Mouse (Mus musculus) urinary bladder, adult 2 months (tissue): Measurements from ENCODE around the gene Ceacam20. TPM values are rescaled to one million over a fixed set of nuclear protein-coding genes. Genes with fewer than 3 reads are reported as not detected.
"Not testable (repeated sequence)": the region's sequence is repeated elsewhere in the genome, so short reads cannot be mapped to it uniquely, and the experiment has no call there.

Experiments used
- DNase-seq: peaks from one replicate; pipeline ENCODE4 v3.0.0; 2022; ENCODE audit warnings: low spot score
- polyA plus RNA-seq: library from polyadenylated mRNA; depleted of rRNA; stranded (reverse); fragments of >200 nt; gene quantifications from 2 replicates; pipeline ENCODE4 v1.2.3, GENCODE M21; 2012; rRNA removed

Gene Ceacam20
- not detected in 2 replicates for polyA plus RNA-seq

DNA sequence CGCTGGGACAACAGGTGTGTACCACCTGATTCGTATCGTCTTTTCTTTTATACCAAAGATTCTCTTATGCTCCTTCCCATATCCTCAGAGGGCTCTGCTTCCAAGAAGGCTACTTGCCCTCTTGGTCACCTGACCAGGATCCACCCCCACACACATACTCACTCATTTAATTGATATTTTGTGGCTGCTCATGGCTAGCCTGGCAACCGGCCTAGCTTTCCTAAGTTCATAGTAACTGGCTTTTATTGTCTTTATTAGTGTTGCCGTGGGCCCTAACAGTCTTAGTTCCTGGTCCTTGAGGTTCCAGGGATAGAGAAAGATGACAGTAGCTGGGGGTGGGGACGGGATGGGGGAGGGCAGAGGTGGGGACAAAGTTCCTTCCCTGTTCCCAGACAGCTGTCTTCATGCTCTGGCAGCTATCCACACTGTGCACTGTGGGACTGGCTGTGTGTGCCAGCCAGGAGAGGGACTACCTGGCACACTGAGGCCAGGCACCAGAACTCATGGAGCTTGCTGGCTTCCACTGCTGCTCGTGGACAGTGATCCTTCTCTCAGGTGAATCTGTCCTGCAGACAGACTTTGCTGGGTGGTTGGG is at the start of gene Ceacam20:
Gene Ceacam20, plus strand, starts transcription at position 428 of the 595 bp plus-strand sequence.
- no peak for DNase-seq

DNA sequence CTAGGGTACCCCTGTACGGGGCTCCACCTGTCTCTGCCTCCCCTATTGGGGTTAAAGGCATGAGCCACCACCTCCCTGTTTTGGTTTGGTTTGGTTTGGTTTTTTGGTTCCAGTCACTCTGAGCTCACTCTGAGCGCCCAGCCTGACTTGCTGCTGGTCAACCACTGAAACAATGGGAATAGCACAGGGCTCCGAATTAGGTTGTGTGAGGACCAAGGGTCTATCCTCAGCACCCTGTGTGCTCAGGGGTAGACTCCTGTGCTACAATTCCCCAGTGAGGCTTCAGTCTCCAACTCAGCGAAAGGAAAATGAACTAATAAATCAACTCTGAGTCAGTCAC is 45.1 kb upstream of the Ceacam20 start:
- DNase-seq: no peak

GRCm38 (mm10) chr7:19920506-19921261 is 44.5 kb upstream of the Ceacam20 start, which contains the start of gene Pvr:
Pvr (minus strand) TSS chr7:19921160.
- DNase-seq: peak; percentile 69

DNA sequence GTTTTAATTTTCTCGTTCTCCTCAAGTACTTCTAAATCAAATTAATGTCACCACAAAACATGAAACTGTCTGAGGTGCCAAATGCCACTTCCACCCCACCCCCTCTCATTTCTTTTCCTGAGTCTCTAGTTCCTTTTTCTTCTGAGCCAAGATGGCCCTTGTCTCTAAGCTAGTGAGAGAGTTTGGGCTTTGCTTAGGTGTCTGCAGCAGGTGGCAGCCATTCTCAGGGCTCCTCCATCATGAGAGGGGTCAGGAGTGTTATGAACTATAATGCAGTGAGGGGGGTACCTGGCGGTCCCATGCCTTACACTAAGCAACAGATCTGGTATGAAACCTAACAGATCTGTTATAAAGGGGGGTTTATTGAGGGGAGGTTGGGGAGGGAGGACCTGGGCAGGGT is 41.9 kb upstream of the Ceacam20 start:
- DNase-seq: no peak

DNA sequence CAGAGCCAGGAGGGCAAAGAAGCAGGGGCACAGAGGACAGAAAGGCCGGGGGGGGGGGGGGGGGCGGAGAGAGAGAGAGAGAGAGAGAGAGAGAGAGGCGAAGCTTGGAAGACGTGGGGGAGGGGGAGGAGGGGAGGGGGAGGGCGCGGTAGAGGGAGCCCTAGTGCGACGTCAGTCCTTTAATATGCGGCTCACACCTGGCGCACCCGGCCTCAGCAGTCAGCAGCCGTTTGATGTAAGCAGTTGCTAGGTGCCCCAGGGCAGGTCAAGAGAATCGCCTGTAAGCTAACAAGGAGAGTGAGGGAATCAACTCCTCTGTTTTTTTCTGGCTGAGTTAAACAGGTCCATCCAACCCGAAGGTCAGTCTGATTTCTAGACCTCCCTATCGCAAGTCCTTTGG is 41.4 kb upstream of the Ceacam20 start:
- no peak for DNase-seq

- no peak for DNase-seq
These were observed 39.8 kb upstream of the Ceacam20 start for GRCm38 (mm10) chr7:19925376-19925775.

DNA sequence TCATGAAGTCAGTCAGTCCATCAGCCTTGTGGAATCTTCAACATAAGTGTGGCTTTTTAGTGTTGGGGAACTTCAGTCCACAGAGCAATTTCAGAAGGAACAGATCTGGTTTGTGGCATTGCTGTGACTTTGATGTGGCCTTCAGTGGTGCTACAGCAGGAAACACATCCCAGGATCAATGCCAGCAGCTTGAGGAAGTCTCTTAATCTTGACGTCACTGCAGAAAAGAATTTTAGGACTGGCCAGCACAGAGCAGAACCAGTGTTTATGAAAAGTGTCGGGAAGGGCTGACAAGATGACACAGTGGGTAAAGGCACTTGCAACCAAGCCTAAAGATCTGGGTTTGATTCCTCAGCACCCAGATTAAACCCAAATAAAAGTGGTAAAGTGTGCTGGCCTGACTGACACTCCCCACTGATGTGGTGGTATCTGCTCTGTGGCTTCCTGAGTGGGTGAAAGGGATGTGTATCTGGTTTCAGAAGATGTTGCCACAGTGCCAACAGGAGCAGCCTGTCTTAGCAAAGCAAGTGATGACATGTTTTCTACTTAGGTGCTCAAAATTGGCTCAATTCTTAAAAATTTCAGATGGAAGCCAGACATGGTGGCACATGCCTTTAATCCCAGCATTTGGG is 38.2 kb upstream of the Ceacam20 start:
- DNase-seq: no peak

DNA sequence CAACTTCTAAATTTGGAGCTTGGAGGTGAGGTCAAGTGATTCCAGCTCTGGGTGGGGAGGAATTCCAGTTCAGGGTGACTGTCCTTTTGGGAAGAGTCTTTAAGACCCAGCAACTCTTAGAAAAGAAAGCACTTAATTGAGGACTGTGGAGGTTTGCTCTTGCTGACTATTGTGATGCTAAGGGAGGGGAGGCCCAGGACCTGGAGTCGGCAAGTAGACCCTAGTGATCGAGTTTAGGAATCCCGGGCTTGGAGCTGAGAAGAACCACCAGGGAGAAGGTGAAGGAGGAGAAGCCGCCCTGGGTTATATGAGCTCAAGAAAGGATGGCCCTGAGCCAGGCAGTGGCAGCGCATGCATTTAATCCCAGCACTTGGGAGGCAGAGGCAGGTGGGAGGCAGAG is 36.7 kb upstream of the Ceacam20 start:
- no peak for DNase-seq

GRCm38 (mm10) chr7:19930481-19930880 is 34.7 kb upstream of the Ceacam20 start:
- not testable (repeated sequence) for DNase-seq

- no peak for DNase-seq
These were observed 32.9 kb upstream of the Ceacam20 start for GRCm38 (mm10) chr7:19932133-19932876.

DNA sequence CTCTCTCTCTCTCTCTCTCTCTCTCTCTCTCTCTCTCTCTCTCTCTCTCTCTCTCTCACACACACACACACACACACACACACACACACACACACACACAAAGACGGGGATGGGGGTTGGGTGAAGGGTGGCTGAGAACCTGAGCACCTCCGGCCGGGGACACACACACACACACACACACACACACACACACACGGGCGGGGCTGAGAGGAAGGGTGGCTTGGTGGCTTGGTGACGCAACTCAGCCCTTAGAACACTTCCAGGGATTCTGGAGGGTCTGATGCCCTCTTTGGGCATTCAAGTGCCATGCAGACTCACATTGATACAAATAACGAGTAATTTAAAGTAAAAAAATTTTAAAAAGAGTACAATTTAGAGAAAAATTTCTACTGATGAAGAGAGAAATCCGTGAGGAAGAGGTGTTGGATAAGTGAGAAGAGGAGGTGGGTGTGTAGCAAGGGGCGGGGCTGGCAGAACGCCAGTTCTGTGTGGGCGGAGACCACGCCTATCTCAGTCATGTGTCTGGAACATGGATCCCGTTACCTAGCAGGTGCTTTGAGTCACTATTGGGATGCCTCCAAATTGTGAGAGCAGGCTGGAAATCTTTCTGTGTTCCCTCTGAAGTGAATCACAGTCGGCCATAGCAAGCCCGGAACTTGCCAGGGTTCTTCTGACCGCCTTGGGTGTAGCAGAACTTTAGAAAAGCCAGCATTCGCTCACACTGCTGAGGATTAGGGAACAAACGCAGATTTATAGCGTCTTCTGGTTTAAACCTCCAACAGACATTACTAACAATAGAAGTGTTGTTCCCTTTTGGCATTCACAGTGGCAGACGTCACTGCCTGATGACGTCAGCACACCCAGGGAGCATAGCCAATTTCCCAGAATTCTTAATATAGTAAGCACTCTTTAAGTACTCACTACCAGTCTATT is 32.1 kb upstream of the Ceacam20 start:
- no peak for DNase-seq

DNA sequence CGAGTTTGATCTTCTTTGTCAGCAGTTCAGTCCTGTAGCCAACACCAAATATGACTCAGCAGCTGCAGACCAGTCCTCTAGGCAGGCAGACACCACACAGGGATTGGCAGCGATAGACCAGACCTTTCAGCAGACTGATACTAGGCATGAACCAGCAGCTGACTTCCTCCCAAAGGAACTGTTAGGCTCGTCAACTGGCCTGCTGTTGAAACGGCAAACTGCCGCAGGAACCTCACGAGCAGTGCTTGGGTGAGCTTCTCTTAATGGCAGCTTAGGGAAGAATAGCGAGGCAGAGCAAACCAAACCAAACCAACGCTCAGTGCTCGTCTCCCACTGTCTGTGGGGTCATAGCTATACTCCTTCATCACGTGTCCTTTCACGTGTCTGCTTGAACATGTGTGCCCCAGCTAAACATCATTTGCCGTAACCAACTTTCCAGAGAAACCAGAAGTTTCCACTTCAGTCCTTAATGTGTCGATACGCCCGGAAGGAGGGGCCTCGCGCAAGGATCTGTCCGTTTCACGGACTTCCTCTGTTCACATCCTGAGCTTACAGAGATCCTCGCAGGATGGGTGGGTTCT is 30.0 kb upstream of the Ceacam20 start:
- DNase-seq: no peak

- no peak for DNase-seq
These were observed 29.3 kb upstream of the Ceacam20 start for GRCm38 (mm10) chr7:19935961-19936360.

- no peak for DNase-seq
These were observed 27.9 kb upstream of the Ceacam20 start for GRCm38 (mm10) chr7:19937229-19937821.

- peak; percentile 42 for DNase-seq
These were observed 25.5 kb upstream of the Ceacam20 start for GRCm38 (mm10) chr7:19939555-19940235.

- no peak for DNase-seq
These were observed 25.0 kb upstream of the Ceacam20 start for GRCm38 (mm10) chr7:19940256-19940655.

- no peak for DNase-seq
These were observed 20.5 kb upstream of the Ceacam20 start for GRCm38 (mm10) chr7:19944709-19945108.

GRCm38 (mm10) chr7:19945201-19945600 is 20.0 kb upstream of the Ceacam20 start:
- DNase-seq: no peak

DNA sequence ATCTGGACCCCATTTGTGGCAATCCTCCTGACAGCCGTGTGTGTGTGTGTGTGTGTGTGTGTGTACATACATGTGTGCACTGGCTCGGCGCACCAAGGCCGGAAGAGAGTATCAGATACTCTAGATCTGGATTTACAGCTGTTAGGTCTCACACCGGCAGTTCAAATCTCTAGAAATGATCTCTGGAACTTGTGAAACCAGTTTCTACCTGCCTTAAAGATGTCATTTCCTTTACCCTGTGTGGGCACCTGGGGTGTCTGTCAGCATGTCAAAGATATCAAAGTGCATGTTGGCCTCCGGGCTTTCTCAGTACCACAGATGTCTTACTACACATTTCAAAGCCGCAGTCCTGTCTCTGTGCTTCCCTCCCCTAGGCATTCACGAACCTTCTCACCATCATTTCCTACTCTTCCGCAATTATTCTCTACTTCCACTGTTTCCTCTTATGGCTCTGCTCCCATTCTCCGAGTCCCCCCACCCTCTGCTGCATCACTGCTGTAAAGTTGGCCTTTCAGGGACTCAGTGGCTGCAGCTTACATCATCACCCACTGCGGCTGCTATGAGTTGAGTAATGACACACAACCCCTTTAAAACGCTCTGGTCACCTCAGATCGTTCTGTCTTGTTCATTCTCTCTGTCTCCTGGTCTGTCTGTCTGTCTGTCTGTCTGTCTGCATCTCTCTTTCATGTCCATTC is 19.2 kb upstream of the Ceacam20 start:
- DNase-seq: no peak
